22 mouse cellular contexts compared by ENCODE assay signal in genomic region chr12:81855031-81855430, GRCm38 (mm10). TPM values are rescaled to one million over a fixed set of nuclear protein-coding genes. Genes with fewer than 3 reads are reported as not detected.
DNase-seq lines count a peak whose midpoint lies in the region; ATAC-seq and TF ChIP-seq lines count a peak whose summit lies in the region.
"Had no signal": no experiment of that assay in that cellular context is flagged by ENCODE, and none has a peak within 500 bp of the region (broad histone marks: within the 10 kb centered on the region; RNA-seq: fewer than 3 reads in every experiment).

No protein-coding gene starts in this region.

- no peaks in the 10 kb centered on the region for H3K36me3 ChIP-seq in heart, embryonic 10.5 days
- H3K36me3 ChIP-seq in heart, embryonic 11.5 days (ENCODE audit: control insufficient read depth, insufficient read depth, low read length), result no peaks in the 10 kb centered on the region
- H3K36me3 ChIP-seq: embryonic facial prominence, embryonic 13.5 days; embryonic facial prominence, embryonic 15.5 days; forebrain, embryonic 10.5 days; forebrain, embryonic 12.5 days had no signal

- H3K4me1 ChIP-seq in heart, embryonic 10.5 days, result peaks cover 28% of the 10 kb centered on the region
- 0 out of 2 replicates have a peak, but pooled peaks cover 4% of the 10 kb centered on the region for H3K4me1 ChIP-seq in heart, embryonic 11.5 days (ENCODE audit: control insufficient read depth, insufficient read depth, low read length)

- DNase-seq in gastrocnemius, adult 2 months, result peak; percentile 53
- no peak for DNase-seq in gastrocnemius, postnatal 36 days
- DNase-seq in heart, embryonic 10.5 days (ENCODE audit: low spot score), result peak; percentile 20
- peak; percentile 70 for DNase-seq in skeletal muscle tissue, adult 2 months (ENCODE audit: low read depth, low spot score)
- no peak for DNase-seq in layer of hippocampus, postnatal 25 days (ENCODE audit: extremely low spot score in 1 of 2, low spot score in 1 of 2)
- DNase-seq: adrenal gland, adult 2 months; adrenal gland, postnatal 10 days; adrenal gland, postnatal 25 days; cerebellum, adult 11 months; cerebellum, adult 18-20 months; cerebellum, adult 8-10 months; cerebellum, adult 9-11 months; cerebellum, postnatal 14 days; cerebellum, postnatal 36 days; embryo, embryonic 11 days had no signal

- TF ChIP-seq CTCF in gastrocnemius, adult 2 months (IDR thresholded peaks at IDR 0.05), result no peak

- H3K9me3 ChIP-seq in heart, embryonic 10.5 days, result no peaks in the 10 kb centered on the region
- H3K9me3 ChIP-seq in heart, embryonic 11.5 days (replicated peaks; ENCODE audit: control insufficient read depth, low read length), result no peaks in the 10 kb centered on the region
- H3K9me3 ChIP-seq: embryonic facial prominence, embryonic 13.5 days; embryonic facial prominence, embryonic 15.5 days; forebrain, embryonic 10.5 days; forebrain, embryonic 12.5 days had no signal

- no peak for ATAC-seq in heart, embryonic 11.5 days (replicated peaks; ENCODE audit: insufficient number of reproducible peaks, low FRiP score, low TSS enrichment)
- ATAC-seq: forebrain, embryonic 14.5 days had no signal

- H3K27me3 ChIP-seq in heart, embryonic 10.5 days (ENCODE audit: insufficient read depth, poor library complexity, severe bottlenecking), result no peaks in the 10 kb centered on the region
- H3K27me3 ChIP-seq in heart, embryonic 11.5 days (ENCODE audit: control insufficient read depth, insufficient read depth, low read length), result no peaks in the 10 kb centered on the region
- H3K27me3 ChIP-seq: embryonic facial prominence, embryonic 15.5 days had no signal

- H3K4me3 ChIP-seq in gastrocnemius, adult 2 months, result no peak overlapping the region
- H3K4me3 ChIP-seq in heart, embryonic 10.5 days, result no peak overlapping the region
- no peak overlapping the region for H3K4me3 ChIP-seq in heart, embryonic 11.5 days (ENCODE audit: low read depth, low read length)
- H3K4me3 ChIP-seq: embryonic facial prominence, embryonic 13.5 days; embryonic facial prominence, embryonic 15.5 days; erythroblast, embryonic 14.5 days; forebrain, embryonic 10.5 days; forebrain, embryonic 12.5 days had no signal

- no peak overlapping the region for H3K4me2 ChIP-seq in heart, embryonic 11.5 days
- H3K4me2 ChIP-seq: embryonic facial prominence, embryonic 13.5 days; embryonic facial prominence, embryonic 15.5 days; forebrain, embryonic 12.5 days had no signal

- H3K27ac ChIP-seq in gastrocnemius, adult 2 months, result peak overlapping the region; percentile 1; the same call in 1 of the 2 replicates
- H3K27ac ChIP-seq in heart, embryonic 10.5 days, result no peak overlapping the region
- H3K27ac ChIP-seq in heart, embryonic 11.5 days (ENCODE audit: low read depth, low read length), result no peak overlapping the region
- H3K27ac ChIP-seq: embryonic facial prominence, embryonic 13.5 days; embryonic facial prominence, embryonic 15.5 days; forebrain, embryonic 10.5 days; forebrain, embryonic 12.5 days had no signal

- intact Hi-C loops in gastrocnemius, adult 2 months (cut with DNase I), result loop anchor here (5.0 kb wide), 1 partner anchor 58 kb away; no protein-coding TSS in a partner anchor
- intact Hi-C loops in gastrocnemius, postnatal 36 days (cut with DNase I), result loop anchor here (5.0 kb wide), 1 partner anchor 58 kb away; no protein-coding TSS in a partner anchor

- WGBS in heart, embryonic 10.5 days, result 69% methylated on average over 8 of the region's 8 CpGs
- 62% methylated on average over 8 of the region's 8 CpGs for WGBS in heart, embryonic 11.5 days (ENCODE audit: insufficient replicate concordance)

- no peak overlapping the region for H3K9ac ChIP-seq in heart, embryonic 11.5 days (ENCODE audit: low read depth, low read length)
- H3K9ac ChIP-seq: embryonic facial prominence, embryonic 13.5 days; embryonic facial prominence, embryonic 15.5 days; forebrain, embryonic 12.5 days had no signal

RNA-seq across cellular contexts. Expression of gene Pcnx, which starts 4.8 kb away (rescaled TPM):
- total RNA-seq in gastrocnemius, adult 2 months (2021), result 10 to 100 TPM; 50.3 to 51.3 TPM
- total RNA-seq in gastrocnemius, postnatal 36 days (2021), result 10 to 100 TPM; 35.8 to 40.9 TPM
- polyA plus RNA-seq in heart, embryonic 10.5 days (2016; fragmentation: Nextera tagmentation; extraction: Ambion mirVana), result 9.8 and 13.1 TPM in 2 replicates
- 13.9 and 16.2 TPM in 2 replicates for polyA plus RNA-seq in heart, embryonic 11.5 days (2014; fragmentation: Nextera tagmentation; extraction: Ambion mirVana)
- 100 to 1,000 TPM in 1 of 2 experiments, 10 to 100 TPM in 1; 93.8 to 110 TPM for total RNA-seq in layer of hippocampus, postnatal 25 days (2021)

Comparison
In these comparisons a context has a peak if more than half of its experiments do, and no peak if none do; other contexts are left out.
1. DNase-seq: peak in gastrocnemius, adult 2 months (single experiment), heart, embryonic 10.5 days (single experiment) and skeletal muscle tissue, adult 2 months (single experiment); none in gastrocnemius, postnatal 36 days (0 of 2) and layer of hippocampus, postnatal 25 days (0 of 2).